Mouse (Mus musculus) megakaryocyte-erythroid progenitor cell, adult 5 weeks (primary cell): Measurements from ENCODE around the gene Tmem131l. TPM values are rescaled to one million over a fixed set of nuclear protein-coding genes. Genes with fewer than 3 reads are reported as not detected.

Experiments used
- polyA plus RNA-seq: library from polyadenylated mRNA; stranded (reverse); fragments of >175 nt; gene quantifications from 2 replicates; pipeline ENCODE4 v1.2.3, GENCODE M21; 2012

The Tmem131l gene
- polyA plus RNA-seq, result 52.1 and 61.3 TPM in 2 replicates

DNA sequence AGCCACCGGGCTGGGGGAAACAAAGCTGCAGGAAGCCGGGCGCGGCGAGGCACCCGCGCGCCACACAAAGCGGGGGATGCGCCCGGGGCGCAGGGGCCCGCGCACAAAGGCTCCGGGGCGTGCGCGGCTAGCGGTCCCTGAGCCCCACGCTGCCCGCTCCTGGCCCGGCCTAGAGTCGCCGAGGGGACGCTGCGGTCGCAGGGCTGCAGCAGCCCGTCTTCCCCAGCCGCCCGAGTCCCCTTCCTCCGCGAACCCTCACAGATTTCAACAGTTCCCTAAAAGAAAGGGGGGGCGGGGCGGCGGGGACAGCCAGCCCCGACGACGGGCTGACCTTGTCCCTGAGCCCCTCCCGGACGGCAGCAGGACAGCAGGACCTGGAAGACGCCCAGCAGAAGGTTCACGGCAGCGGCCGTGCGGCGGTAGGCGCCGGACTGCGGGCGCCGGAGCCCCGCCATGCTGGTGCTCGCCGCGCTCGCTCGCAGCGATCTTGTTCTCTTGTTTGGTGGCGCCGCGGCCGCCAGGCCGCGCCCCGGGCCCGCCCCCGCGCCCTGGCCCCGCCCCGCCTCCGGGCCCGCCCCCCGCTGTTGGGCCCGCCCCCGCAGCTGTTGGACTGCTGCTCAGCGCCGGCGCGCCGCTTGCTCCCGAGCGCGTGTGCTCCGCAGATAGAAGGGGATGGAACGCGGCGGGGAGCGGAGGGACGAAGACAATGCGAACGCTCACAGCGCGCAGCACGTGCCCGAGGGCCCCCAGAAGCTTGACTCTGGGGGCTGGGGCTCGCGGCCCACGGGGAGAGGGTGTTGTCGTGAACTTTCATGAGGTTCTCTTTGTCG is at the start of gene Tmem131l:
Tmem131l (minus strand) TSS at position 530 of the 830 bp plus-strand sequence.

Other genes starting within 250 kb of the Tmem131l start
- gene Tlr2, start 198.4 kb downstream of the Tmem131l start, polyA plus RNA-seq, result 1.2 and 1.5 TPM in 2 replicates
- gene Mnd1, start 115.6 kb upstream of the Tmem131l start, polyA plus RNA-seq, result 1.2 and 1.4 TPM in 2 replicates
- not detected in 2 replicates for gene Gm6525, start 133.9 kb upstream of the Tmem131l start, polyA plus RNA-seq